Mouse (Mus musculus): ENCODE data around the gene Sccpdh.

GRCm38 (mm10) chr1:179645101-179645979 is 22.7 kb upstream of the Sccpdh start:
- no peak for TF ChIP-seq POLR2A (IDR thresholded peaks at IDR 0.05; ENCODE audit: insufficient read depth, low read length)
- TF ChIP-seq CTCF (IDR thresholded peaks at IDR 0.05; ENCODE audit: low read depth, low read length), result peak; percentile 82

All from ES-Bruce4 (cell line).